Mouse (Mus musculus) lung, adult 2 months (tissue): Measurements from ENCODE around the gene Slc25a20.

Experiments used
- CTCF ChIP-seq: fragments of 200-500 bp; IDR thresholded peaks from 2 replicates; pipeline ENCODE4 v1.5.1; 2011; ENCODE audit warnings: mild to moderate bottlenecking, low read length, control low read depth; ENCODE audit not compliant: insufficient read depth
- POLR2A ChIP-seq: fragments of 200-500 bp; IDR thresholded peaks from 2 replicates; pipeline ENCODE4 v1.6.1; 2011; ENCODE audit warnings: low read depth, mild to moderate bottlenecking, control low read depth, low read length, borderline replicate concordance; ENCODE audit errors: extremely low read depth

GRCm38 (mm10) chr9:108708833-108709232, 46.9 kb downstream of the Slc25a20 start:
- TF ChIP-seq CTCF, result no peak
- TF ChIP-seq POLR2A, result no peak
